Mouse (Mus musculus): Measurements from ENCODE around the gene Wdr26.

The Wdr26 gene

GRCm38 (mm10) chr1:181170210-181170609, 41.6 kb downstream of the Wdr26 start:
- peak; percentile 5 to 60 for DNase-seq (ENCODE audit: low read depth in 1 of 2, low spot score in 2 of 2)

GRCm38 (mm10) chr1:181168377-181168776, 43.4 kb downstream of the Wdr26 start:
- DNase-seq (ENCODE audit: low read depth in 1 of 2, low spot score in 2 of 2) = no peak

- DNase-seq (ENCODE audit: low read depth in 1 of 2, low spot score in 2 of 2) = no peak
Measured at GRCm38 (mm10) chr1:181167816-181168215, 44.0 kb downstream of the Wdr26 start.

GRCm38 (mm10) chr1:181151541-181151940, 60.3 kb downstream of the Wdr26 start:
- no peak for DNase-seq (ENCODE audit: low read depth in 1 of 2, low spot score in 2 of 2)

- DNase-seq (ENCODE audit: low read depth in 1 of 2, low spot score in 2 of 2) = peak; percentile 60 to 71
Measured at GRCm38 (mm10) chr1:181150827-181151534, 60.8 kb downstream of the Wdr26 start.

GRCm38 (mm10) chr1:181150431-181150826, 61.4 kb downstream of the Wdr26 start:
- DNase-seq (ENCODE audit: low read depth in 1 of 2, low spot score in 2 of 2) = no peak

GRCm38 (mm10) chr1:181149373-181150017, 62.3 kb downstream of the Wdr26 start:
- no peak for DNase-seq (ENCODE audit: low read depth in 1 of 2, low spot score in 2 of 2)

- no peak for DNase-seq (ENCODE audit: low read depth in 1 of 2, low spot score in 2 of 2)
Measured at GRCm38 (mm10) chr1:181148540-181148939, 63.3 kb downstream of the Wdr26 start.

GRCm38 (mm10) chr1:181146187-181146586, 65.6 kb downstream of the Wdr26 start:
- no peak for DNase-seq (ENCODE audit: low read depth in 1 of 2, low spot score in 2 of 2)

GRCm38 (mm10) chr1:181144966-181145365, 66.8 kb downstream of the Wdr26 start:
- DNase-seq (ENCODE audit: low read depth in 1 of 2, low spot score in 2 of 2) = no peak

- peak; percentile 66 to 80 for DNase-seq (ENCODE audit: low read depth in 1 of 2, low spot score in 2 of 2)
Measured at GRCm38 (mm10) chr1:181143950-181144836, 67.6 kb downstream of the Wdr26 start, which contains the start of the genes Nvl and Cnih4. Gene Nvl, minus strand, starts transcription at chr1:181144204. Gene Cnih4, plus strand, starts transcription at chr1:181144693.

- DNase-seq (ENCODE audit: low read depth in 1 of 2, low spot score in 2 of 2) = no peak
Measured at GRCm38 (mm10) chr1:181143609-181143949, 68.2 kb downstream of the Wdr26 start.

- no peak for DNase-seq (ENCODE audit: low read depth in 1 of 2, low spot score in 2 of 2)
Measured at GRCm38 (mm10) chr1:181138730-181139129, 73.1 kb downstream of the Wdr26 start.

- no peak for DNase-seq (ENCODE audit: low read depth in 1 of 2, low spot score in 2 of 2)
Measured at GRCm38 (mm10) chr1:181131915-181132314, 79.9 kb downstream of the Wdr26 start.

- DNase-seq (ENCODE audit: low read depth in 1 of 2, low spot score in 2 of 2) = no peak
Measured at GRCm38 (mm10) chr1:181126766-181127165, 85.0 kb downstream of the Wdr26 start.

- no peak for DNase-seq (ENCODE audit: low read depth in 1 of 2, low spot score in 2 of 2)
Measured at GRCm38 (mm10) chr1:181125916-181126315, 85.9 kb downstream of the Wdr26 start.

GRCm38 (mm10) chr1:181124145-181124544, 87.7 kb downstream of the Wdr26 start:
- no peak for DNase-seq (ENCODE audit: low read depth in 1 of 2, low spot score in 2 of 2)
